Mouse (Mus musculus): ENCODE data around the gene Uso1. TPM values are rescaled to one million over a fixed set of nuclear protein-coding genes. Genes with fewer than 3 reads are reported as not detected.

The Uso1 gene
- polyA plus RNA-seq, 1 experiment from 2014 or later, result 28.1 TPM

GRCm38 (mm10) chr5:92220287-92220902 lies 82.7 kb downstream of the Uso1 start:
- no peak for ATAC-seq (ENCODE audit: insufficient read depth)
- DNase-seq, result no peak
- WGBS, result 84% methylated on average over 8 of the region's 8 CpGs
- Histone ChIP-seq H3K9me3 (ENCODE audit: low read depth, low read length) (no peaks in the 10 kb centered on the region), H3K27ac (ENCODE audit: low read depth) (no peak overlapping the region), H3K9ac (no peak overlapping the region), H3K36me3 (ENCODE audit: insufficient read depth) (no peaks in the 10 kb centered on the region), H3K4me2 (no peak overlapping the region), H3K27me3 (ENCODE audit: insufficient read depth, low read length) (no peaks in the 10 kb centered on the region), H3K4me3 (ENCODE audit: low read depth, low read length) (no peak overlapping the region), H3K4me1 (ENCODE audit: insufficient read depth) (no peaks in the 10 kb centered on the region)
- TF ChIP-seq CTCF (IDR thresholded peaks at IDR 0.05; ENCODE audit: low read depth), result no peak

DNA sequence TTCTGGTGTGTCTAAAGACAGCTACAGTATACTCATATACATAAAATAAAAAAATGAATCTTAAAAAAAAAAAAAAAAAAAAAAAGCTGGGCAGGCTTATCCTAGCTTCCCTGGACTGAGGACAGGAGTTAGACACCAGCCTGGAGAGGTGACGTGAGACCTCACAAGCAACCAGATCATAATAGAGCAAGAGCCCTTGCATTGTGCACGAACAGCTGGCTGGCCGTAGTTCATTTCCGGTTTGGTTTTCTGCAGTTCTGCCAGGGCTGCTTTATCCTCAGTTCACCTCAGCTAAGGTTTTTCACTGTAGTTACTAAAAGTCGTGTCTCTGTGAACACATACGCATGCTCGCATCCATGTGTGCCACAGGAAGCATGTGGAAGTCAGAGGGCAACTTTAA lies 90.0 kb downstream of the Uso1 start:
- no peak for DNase-seq

GRCm38 (mm10) chr5:92228776-92229175 lies 91.0 kb downstream of the Uso1 start:
- Histone ChIP-seq H3K9me3 (ENCODE audit: low read depth, low read length) (no peaks in the 10 kb centered on the region), H3K27me3 (ENCODE audit: insufficient read depth, low read length) (no peaks in the 10 kb centered on the region), H3K4me3 (ENCODE audit: low read depth, low read length) (no peak overlapping the region), H3K4me2 (no peak overlapping the region), H3K27ac (ENCODE audit: low read depth) (no peak overlapping the region), H3K9ac (no peak overlapping the region), H3K4me1 (ENCODE audit: insufficient read depth) (no peaks in the 10 kb centered on the region), H3K36me3 (ENCODE audit: insufficient read depth) (no peaks in the 10 kb centered on the region)
- no peak for TF ChIP-seq CTCF (IDR thresholded peaks at IDR 0.05; ENCODE audit: low read depth)
- ATAC-seq (ENCODE audit: insufficient read depth), result no peak
- DNase-seq, result peak; percentile 11
- WGBS, result 26% methylated on average over 10 of the region's 10 CpGs

More for the DNA sequence above, 90.0 kb downstream of the Uso1 start:
- Histone ChIP-seq H3K9ac (no peak overlapping the region), H3K4me2 (no peak overlapping the region), H3K27ac (ENCODE audit: low read depth) (no peak overlapping the region), H3K4me1 (ENCODE audit: insufficient read depth) (no peaks in the 10 kb centered on the region), H3K36me3 (ENCODE audit: insufficient read depth) (no peaks in the 10 kb centered on the region), H3K4me3 (ENCODE audit: low read depth, low read length) (no peak overlapping the region), H3K27me3 (ENCODE audit: insufficient read depth, low read length) (no peaks in the 10 kb centered on the region), H3K9me3 (ENCODE audit: low read depth, low read length) (no peaks in the 10 kb centered on the region)
- no peak for TF ChIP-seq CTCF (IDR thresholded peaks at IDR 0.05; ENCODE audit: low read depth)
- WGBS, result 77% methylated on average over 7 of the region's 7 CpGs
- ATAC-seq (ENCODE audit: insufficient read depth), result no peak

DNA sequence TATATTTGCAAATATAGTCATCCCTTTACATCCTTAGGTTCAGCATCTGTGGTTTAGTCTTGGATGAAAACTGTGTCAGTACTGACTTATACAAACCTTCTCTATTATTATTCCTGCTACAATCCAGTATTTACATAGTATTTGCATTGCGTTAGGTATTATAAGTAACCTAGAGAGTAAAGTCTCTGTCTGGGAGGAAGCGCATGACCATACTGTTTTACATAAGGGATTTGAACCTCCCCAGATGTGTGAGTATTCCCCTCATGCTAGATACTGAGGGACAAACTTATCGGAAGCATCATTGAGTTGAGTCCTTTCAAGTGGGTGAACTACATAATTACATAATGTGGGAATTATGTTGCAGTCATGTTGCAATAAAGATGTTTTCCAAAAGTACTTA lies 91.8 kb downstream of the Uso1 start:
- Histone ChIP-seq H3K4me3 (ENCODE audit: low read depth, low read length) (no peak overlapping the region), H3K36me3 (ENCODE audit: insufficient read depth) (no peaks in the 10 kb centered on the region), H3K9ac (no peak overlapping the region), H3K4me2 (no peak overlapping the region), H3K9me3 (ENCODE audit: low read depth, low read length) (no peaks in the 10 kb centered on the region), H3K27me3 (ENCODE audit: insufficient read depth, low read length) (no peaks in the 10 kb centered on the region), H3K27ac (ENCODE audit: low read depth) (no peak overlapping the region), H3K4me1 (ENCODE audit: insufficient read depth) (no peaks in the 10 kb centered on the region)
- DNase-seq, result no peak
- no peak for TF ChIP-seq CTCF (IDR thresholded peaks at IDR 0.05; ENCODE audit: low read depth)
- WGBS, result 86% methylated on average over 3 of the region's 3 CpGs
- no peak for ATAC-seq (ENCODE audit: insufficient read depth)

GRCm38 (mm10) chr5:92230306-92230705 lies 92.6 kb downstream of the Uso1 start:
- H3K36me3 ChIP-seq (ENCODE audit: insufficient read depth), result no peaks in the 10 kb centered on the region
- no peaks in the 10 kb centered on the region for H3K4me1 ChIP-seq (ENCODE audit: insufficient read depth)
- no peak for DNase-seq
- no peak overlapping the region for H3K27ac ChIP-seq (ENCODE audit: low read depth)
- H3K27me3 ChIP-seq (ENCODE audit: insufficient read depth, low read length), result no peaks in the 10 kb centered on the region
- no peak overlapping the region for H3K4me3 ChIP-seq (ENCODE audit: low read depth, low read length)
- TF ChIP-seq CTCF (IDR thresholded peaks at IDR 0.05; ENCODE audit: low read depth), result no peak
- H3K9me3 ChIP-seq (ENCODE audit: low read depth, low read length), result no peaks in the 10 kb centered on the region
- WGBS, result 73% methylated on average over 11 of the region's 11 CpGs
- no peak for ATAC-seq (ENCODE audit: insufficient read depth)
- no peak overlapping the region for H3K9ac ChIP-seq
- H3K4me2 ChIP-seq, result no peak overlapping the region

DNA sequence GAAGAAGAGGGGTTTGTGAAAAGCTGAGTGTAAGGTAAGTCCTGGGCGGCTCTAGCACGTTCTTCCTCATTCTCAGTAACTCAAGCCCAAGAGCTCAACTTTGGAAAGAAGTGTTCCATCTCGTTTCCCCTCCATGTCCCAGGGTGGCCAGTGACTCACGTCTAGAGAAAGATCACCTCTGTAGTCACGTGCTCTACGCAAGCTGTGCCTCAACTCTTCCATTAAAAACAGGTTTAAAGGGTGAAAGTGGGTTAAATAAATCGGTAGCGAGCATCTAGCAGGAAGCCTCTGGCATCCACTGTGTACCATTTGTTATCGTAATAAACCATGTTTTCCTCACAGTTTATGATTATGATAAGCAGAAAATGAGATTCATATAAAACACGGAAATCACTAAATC lies 94.1 kb downstream of the Uso1 start:
- Histone ChIP-seq H3K27ac (ENCODE audit: low read depth) (no peak overlapping the region), H3K9ac (no peak overlapping the region), H3K4me3 (ENCODE audit: low read depth, low read length) (no peak overlapping the region), H3K9me3 (ENCODE audit: low read depth, low read length) (no peaks in the 10 kb centered on the region), H3K36me3 (ENCODE audit: insufficient read depth) (no peaks in the 10 kb centered on the region), H3K4me1 (ENCODE audit: insufficient read depth) (no peaks in the 10 kb centered on the region), H3K4me2 (no peak overlapping the region), H3K27me3 (ENCODE audit: insufficient read depth, low read length) (no peaks in the 10 kb centered on the region)
- WGBS, result 69% methylated on average over 10 of the region's 10 CpGs
- no peak for TF ChIP-seq CTCF (IDR thresholded peaks at IDR 0.05; ENCODE audit: low read depth)
- DNase-seq (no peak), ATAC-seq (ENCODE audit: insufficient read depth) (no peak)

- Histone ChIP-seq H3K4me3 (ENCODE audit: low read depth, low read length) (no peak overlapping the region), H3K4me1 (ENCODE audit: insufficient read depth) (no peaks in the 10 kb centered on the region), H3K9ac (no peak overlapping the region), H3K27me3 (ENCODE audit: insufficient read depth, low read length) (no peaks in the 10 kb centered on the region), H3K27ac (ENCODE audit: low read depth) (no peak overlapping the region), H3K9me3 (ENCODE audit: low read depth, low read length) (no peaks in the 10 kb centered on the region), H3K4me2 (no peak overlapping the region), H3K36me3 (ENCODE audit: insufficient read depth) (no peaks in the 10 kb centered on the region)
- no peak for ATAC-seq (ENCODE audit: insufficient read depth)
- DNase-seq, result no peak
- 77% methylated on average over 4 of the region's 4 CpGs for WGBS
- no peak for TF ChIP-seq CTCF (IDR thresholded peaks at IDR 0.05; ENCODE audit: low read depth)
Measured at GRCm38 (mm10) chr5:92233366-92233765, 95.6 kb downstream of the Uso1 start.
